Mouse (Mus musculus) cerebellum, postnatal 25 days (tissue): ENCODE data around the gene Tnrc18.
A peak's percentile ranks its signal among the peaks of the same experiment; 100 is the strongest.
"Not testable (repeated sequence)": the region's sequence is repeated elsewhere in the genome, so short reads cannot be mapped to it uniquely, and the experiment has no call there.

ENCODE experiments used
- DNase-seq, 2 experiments: peaks; one replicate each; pipeline ENCODE4 v3.0.0; 2021; ENCODE audit warnings: mixed read lengths in 2 of 2

Tnrc18 gene

DNA sequence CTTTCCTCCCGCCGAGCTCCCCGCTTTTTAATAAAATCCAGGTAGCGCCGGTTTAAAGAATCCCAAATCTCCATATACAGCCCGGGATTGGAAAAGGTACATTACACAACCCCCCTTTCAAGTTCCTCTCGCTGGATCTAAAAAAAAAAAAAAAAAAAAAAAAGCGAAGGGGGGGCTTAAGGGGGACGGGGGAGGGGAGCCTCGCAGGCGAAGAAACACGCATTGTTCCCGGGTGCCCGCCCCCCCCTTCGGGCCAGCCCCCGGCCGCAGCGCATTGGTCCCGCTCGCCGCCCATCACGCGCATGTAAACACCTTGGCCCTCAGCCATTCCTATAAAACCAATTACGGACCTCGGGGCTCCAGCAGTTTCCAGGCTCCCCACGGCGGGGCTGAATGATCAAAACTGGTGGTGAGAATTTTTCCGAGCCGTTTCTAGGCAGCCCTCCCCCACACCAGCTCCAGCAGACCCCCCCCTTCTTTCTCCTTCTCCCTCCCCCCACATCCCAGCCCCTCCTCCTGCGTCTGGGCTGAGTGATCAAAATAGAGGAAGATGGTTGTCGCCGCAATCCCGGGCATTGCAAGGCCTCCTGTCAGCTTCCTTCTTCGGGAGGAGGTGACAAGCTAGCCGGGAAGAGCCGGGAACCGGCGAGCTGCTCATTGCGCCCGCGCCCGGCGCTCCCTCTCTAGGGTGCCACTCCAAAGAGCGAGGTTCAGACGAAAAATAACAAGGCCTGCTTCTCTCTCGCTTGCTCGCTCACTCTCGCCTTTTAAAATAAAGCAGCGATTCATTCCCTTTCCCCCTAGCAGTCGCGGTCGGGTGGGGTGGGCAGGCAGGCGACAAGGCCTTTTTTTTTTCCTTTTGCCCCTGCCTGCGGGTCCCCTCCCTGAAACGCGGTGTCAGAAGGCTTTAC is at the start of gene Tnrc18:
Tnrc18 (minus strand) TSS at position 139 of the 911 bp plus-strand sequence.
- peak; percentile 100 for DNase-seq

GRCm38 (mm10) chr5:142857763-142858229 is 40.3 kb upstream of the Tnrc18 start:
- peak; percentile 73 to 82 for DNase-seq

GRCm38 (mm10) chr5:142856408-142856807 is 38.9 kb upstream of the Tnrc18 start:
- DNase-seq = no peak

GRCm38 (mm10) chr5:142854877-142855276 is 37.4 kb upstream of the Tnrc18 start:
- peak; percentile 45 to 65 for DNase-seq

- DNase-seq = no peak
These were observed 36.1 kb upstream of the Tnrc18 start for GRCm38 (mm10) chr5:142853585-142853984.

GRCm38 (mm10) chr5:142851681-142852049 is 34.2 kb upstream of the Tnrc18 start:
- no peak for DNase-seq

DNA sequence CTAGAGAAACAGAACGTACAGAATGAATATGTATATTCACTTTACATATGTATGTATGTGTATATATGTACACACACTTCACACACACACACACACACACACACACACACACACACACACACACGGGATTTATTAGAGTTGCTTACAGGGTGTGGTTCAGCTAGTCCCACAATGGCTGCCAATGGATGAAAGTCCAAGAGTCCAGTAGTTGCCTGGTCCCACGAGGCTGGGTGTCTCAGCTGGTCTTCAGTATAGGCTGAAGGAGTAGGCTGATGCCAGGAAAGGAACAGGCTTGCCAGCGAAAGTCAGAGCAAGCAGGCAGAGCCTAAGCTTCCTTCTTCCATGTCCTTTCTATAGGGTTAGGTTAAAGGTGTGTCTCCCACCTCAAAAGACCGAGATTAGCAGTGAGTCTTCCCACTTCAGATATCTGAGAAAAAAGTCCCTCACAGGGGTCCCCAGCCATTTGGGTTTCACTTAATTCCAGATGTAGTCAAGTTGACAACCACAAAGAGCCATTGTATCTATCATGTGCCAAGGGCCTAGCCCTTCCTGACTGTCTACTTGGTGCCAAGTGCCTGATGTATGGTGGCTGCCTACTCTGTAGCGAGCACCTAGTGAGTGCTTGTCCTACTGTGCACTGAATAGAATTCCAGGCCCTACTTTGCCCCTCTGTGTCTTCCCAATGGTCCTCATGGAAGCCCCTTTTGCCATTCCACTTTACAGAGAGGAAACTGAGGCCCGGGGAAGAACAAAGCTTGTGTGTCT is 33.6 kb upstream of the Tnrc18 start:
- DNase-seq = no peak

GRCm38 (mm10) chr5:142850476-142850875 is 33.0 kb upstream of the Tnrc18 start:
- no peak for DNase-seq

DNA sequence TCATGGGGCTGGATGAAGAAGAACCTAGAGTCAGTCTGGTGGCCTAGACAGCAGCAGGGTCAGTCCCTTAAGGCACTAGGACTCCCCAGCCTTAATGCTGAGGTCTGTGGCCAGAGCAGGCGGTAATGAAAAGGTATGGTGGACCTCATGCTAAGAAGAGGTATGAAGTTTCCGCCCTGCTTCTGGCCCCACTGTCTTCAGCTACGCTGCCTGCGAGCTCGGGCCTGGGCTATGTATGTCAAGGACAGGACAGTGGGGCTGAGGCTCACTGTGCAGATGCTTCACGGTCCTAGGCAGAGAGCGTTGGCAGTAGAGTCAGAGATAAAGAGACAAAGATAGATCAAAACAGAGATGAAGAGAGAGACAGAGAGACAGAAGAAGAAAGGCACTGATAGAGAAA is 31.4 kb upstream of the Tnrc18 start:
- DNase-seq = no peak

DNA sequence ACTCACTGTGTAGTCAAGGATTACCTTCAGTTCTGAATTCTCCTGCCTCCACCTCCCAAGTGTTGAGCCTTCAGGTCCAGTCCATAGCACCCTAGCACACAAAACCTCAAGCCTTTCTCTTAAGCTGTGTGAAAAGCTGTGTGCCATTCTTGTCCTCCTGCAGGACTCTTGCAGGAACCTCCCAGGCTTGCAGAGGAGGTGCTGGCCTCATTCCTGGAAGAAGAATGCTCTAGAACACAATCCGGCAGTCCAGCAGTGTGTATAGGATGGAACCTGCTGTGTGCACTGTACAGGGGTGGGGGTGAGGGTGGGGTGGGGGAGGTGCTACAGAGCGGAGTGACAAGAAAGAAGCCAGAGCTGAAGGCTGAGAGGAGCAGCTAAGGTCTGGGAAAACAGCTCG is 30.7 kb upstream of the Tnrc18 start:
- no peak for DNase-seq

DNA sequence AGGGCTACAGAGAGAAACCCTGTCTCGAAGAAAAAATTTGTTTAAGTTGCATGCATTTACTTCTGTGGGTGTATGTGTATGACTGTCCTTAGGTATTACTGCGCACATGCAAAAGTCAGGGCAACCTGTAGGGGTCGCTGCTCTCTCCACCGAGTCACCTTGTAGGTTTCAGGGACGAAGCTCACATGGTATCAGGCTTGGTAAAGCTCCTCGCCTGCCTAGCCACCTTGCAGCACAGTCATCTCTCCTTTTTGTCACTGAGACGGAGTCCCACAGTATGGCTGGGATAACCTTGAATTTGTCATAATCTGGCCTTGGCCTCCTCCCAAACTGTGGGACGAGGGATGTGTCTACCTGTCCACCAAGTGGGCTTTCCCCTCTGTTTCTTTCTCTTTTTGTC is 27.0 kb upstream of the Tnrc18 start:
- DNase-seq = peak in 1 of 2 experiments; percentile 56

GRCm38 (mm10) chr5:142842137-142842642 is 24.7 kb upstream of the Tnrc18 start:
- peak; percentile 45 to 58 for DNase-seq

DNA sequence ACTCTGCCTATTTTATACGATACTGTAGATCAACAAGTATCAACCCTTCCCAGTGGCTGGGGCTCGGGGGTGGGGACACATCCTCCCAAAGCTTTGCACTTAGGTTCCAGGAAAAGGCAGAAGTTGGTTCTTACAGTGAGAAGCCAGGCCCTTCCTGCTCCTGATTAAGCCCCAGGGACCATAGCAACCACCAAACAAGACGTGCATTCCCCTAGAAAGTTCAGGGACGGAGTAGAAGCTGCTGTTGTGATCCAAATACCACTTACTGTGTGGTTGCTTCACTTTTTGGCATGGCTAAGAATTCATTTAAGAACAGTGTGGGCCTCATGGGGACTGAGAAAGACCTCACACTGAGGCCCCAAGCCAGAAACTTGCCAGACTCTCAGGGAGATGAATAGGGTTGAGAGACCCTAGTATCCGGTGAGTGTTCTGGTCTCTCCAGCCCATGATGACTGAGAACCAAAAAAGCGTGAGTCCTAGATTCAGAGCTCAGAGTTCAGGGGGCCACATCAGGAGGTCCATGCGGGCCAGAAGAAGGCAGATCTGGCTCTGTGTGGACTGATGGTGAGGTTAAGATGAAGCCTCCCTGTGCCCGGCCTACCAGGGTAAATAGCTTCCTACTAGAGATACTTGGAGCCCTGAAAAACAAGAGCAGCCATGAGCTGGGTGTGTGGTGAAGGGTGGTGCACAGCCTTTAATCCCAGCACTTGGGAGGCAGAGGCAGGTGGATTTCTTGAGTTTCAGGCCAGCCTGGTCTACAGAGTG is 24.1 kb upstream of the Tnrc18 start:
- DNase-seq = no peak

- not testable (repeated sequence) for DNase-seq
These were observed 20.0 kb upstream of the Tnrc18 start for GRCm38 (mm10) chr5:142837427-142837826.

- DNase-seq = no peak
These were observed 19.4 kb upstream of the Tnrc18 start for GRCm38 (mm10) chr5:142836891-142837290.

DNA sequence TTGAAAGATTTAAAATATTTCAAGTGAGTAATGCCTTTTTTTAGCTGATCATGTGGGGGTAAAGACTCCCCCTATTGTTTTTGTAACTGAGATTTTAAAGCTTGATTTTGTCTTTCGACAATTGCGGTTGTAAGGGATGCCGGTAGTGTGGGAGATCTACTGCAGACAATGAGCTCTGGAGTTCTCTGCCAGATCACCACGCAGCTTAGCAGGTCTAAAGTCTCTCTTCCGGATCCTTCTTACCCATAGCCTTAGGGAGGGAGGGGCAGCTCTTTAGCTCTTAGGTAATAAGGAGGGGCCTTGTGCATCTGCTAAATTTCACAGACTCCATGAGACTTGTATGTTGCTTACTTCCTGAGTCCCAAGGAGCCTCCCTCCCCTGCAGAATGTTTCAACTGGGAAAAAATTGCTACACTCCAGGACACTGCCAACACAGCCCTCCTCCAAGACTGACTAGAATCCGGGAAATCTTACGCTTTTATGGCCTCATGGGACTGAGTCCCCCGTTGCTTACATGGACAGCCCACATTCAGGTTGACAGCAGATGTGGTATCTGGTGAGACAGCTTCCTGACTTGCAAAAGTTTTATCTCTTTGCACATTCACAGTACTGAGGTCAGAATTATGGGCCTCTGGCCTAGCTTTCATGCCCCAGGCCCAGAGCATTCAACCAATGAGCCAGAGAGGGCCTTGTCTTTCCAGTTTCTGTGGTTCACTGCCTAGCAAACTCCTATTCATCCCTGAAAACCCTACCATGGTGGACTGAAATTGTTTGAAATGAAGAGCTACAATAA is 16.4 kb upstream of the Tnrc18 start:
- no peak for DNase-seq

DNA sequence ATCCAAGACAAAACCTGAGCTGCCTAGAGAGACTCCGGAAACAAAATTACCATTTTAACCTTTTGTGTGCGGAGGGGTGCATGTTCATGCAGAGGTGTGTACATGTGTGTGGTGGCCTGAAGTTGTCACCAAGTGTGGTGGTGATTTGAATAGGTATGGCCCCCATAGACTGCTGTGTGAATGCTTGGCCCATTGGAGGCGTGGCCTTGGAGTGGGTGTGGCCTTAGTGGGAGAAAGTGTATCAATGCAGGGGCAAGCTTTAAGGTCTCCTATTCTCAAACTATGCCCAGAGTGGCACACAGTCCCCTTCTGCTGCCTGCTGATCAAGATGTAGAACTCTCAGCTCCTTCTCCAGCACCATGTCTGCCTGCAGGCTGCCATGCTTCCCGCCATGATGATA is 8.7 kb upstream of the Tnrc18 start:
- no peak for DNase-seq

DNA sequence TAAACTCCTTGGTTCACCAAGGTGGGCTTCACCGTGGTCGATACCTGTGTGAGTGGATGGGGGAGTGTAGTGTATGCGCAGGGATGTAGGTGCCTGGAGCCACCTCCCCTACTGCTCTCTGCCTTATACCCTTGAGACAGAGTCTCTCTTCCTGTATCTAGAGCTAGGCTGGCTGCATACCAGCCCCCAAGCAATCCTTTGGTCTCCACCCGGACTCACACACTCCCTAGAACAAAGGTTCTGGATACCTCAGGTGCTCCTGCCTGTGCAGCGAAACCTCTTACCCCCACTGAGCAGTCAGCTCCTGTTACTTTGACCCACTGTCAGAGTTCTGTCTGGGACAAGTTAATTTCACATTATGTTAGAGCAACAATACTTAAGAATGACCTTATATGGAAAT is 8.2 kb upstream of the Tnrc18 start:
- no peak for DNase-seq

- no peak for DNase-seq
These were observed 6.6 kb upstream of the Tnrc18 start for GRCm38 (mm10) chr5:142824091-142824490.

DNA sequence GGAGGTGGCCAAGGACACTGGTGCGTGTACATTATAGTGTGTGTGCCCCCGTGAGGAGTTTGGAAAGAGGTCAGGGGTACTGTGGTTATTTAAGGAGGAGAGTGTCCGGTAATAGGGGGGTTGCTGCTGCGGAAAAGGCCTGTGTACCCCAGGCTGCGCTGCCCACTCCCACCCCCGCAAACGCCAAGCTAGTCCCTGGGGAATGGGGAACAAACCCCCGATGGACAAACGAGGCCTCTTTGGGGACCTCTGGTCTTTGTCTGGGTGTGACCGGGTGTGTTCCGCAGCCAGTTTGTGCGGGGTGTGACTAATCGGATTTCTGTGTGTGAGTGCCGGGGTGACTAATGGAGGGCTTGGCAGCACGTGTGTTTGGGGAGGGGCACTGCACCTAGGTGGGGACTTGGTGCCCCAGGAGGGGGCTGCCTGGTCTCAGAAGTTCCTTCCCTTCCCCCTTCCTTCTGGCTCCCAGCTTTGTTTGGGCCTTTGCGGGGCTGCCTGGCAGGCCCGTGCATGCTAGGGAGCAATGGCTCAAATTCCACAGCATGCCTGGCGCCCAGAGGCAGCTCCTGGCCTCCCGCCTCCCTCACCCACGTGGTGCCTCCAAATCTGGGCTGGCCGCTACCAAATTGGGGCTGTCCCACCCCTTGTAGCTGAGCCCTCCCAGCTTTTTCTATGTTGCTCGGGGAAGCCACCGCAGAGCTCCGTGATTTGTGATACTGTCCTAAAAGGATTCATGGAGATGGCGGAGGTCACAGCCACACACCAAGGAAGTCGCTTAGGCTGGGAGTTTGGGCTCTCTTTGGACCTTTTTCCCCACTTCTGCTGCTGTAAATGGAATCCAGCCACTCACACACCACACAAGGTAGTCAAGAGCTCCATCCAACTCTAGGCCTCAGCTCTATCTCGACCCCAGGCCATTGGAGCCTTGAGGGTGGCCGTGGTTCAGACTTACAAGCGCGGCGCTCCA is 5.9 kb upstream of the Tnrc18 start:
- peak; percentile 85 to 87 for DNase-seq
